Mouse (Mus musculus) kidney, embryonic 14.5 days (tissue): ENCODE measurements at regions not wholly inside any gene's neighbourhood (a gene's known extent, or its start where the extent isn't known, plus 50 kb on each side); places are given as distances from the start of the nearest gene placed in this dataset.

Experiments
- ATAC-seq: fragments of 200-750 bp; cut with Nextera tagmentation; 2 replicates; pipeline ENCODE4 v1.8.0; 2017; ENCODE audit warnings: moderate number of reproducible peaks, mild to moderate bottlenecking, moderate TSS enrichment, moderate library complexity; ENCODE audit not compliant: low FRiP score, low TSS enrichment
- H3K27ac ChIP-seq: fragments of 300-500 bp; sonication (generic); 2 replicates; pipeline ENCODE4 v1.5.1; 2014; ENCODE audit warnings: low read depth, mild to moderate bottlenecking, low read length, moderate library complexity, mixed read lengths
- H3K27me3 ChIP-seq: fragments of 300-500 bp; sonication (generic); 2 replicates; pipeline ENCODE4 v1.6.1; 2014; ENCODE audit warnings: mild to moderate bottlenecking, low read length; ENCODE audit not compliant: control insufficient read depth, insufficient read depth
- H3K36me3 ChIP-seq: fragments of 300-500 bp; sonication (generic); 2 replicates; pipeline ENCODE4 v1.6.1; 2014; ENCODE audit warnings: low read length, mixed read lengths; ENCODE audit not compliant: control insufficient read depth, insufficient read depth
- H3K4me1 ChIP-seq: fragments of 300-500 bp; sonication (generic); 2 replicates; pipeline ENCODE4 v1.6.1; 2014; ENCODE audit warnings: low read length, mixed read lengths; ENCODE audit not compliant: control insufficient read depth, insufficient read depth
- H3K4me2 ChIP-seq: fragments of 300-500 bp; sonication (generic); replicated peaks from 2 replicates; pipeline ENCODE4 v1.6.1; 2014; ENCODE audit warnings: low read depth, mild to moderate bottlenecking, low read length
- H3K4me3 ChIP-seq: fragments of 300-500 bp; sonication (generic); 2 replicates; pipeline ENCODE4 v1.5.1; 2014; ENCODE audit warnings: mild to moderate bottlenecking, low read length
- H3K9ac ChIP-seq: fragments of 300-500 bp; sonication (generic); 2 replicates; pipeline ENCODE4 v1.6.1; 2014; ENCODE audit warnings: low read depth, mild to moderate bottlenecking, low read length, moderate library complexity
- H3K9me3 ChIP-seq: fragments of 300-500 bp; sonication (generic); 2 replicates; pipeline ENCODE4 v1.6.1; 2016; ENCODE audit warnings: low read length; ENCODE audit not compliant: control insufficient read depth
- WGBS: fragments of 180-500 bp; shearing (Covaris S2); extraction: QIAGEN DNeasy Blood & Tissue Kit; methylation state at CpG from one replicate; pipeline ENCODE4 v1.1.7; 2014; 5-methylcytosine and 5-hydroxymethylcytosine counted together

DNA sequence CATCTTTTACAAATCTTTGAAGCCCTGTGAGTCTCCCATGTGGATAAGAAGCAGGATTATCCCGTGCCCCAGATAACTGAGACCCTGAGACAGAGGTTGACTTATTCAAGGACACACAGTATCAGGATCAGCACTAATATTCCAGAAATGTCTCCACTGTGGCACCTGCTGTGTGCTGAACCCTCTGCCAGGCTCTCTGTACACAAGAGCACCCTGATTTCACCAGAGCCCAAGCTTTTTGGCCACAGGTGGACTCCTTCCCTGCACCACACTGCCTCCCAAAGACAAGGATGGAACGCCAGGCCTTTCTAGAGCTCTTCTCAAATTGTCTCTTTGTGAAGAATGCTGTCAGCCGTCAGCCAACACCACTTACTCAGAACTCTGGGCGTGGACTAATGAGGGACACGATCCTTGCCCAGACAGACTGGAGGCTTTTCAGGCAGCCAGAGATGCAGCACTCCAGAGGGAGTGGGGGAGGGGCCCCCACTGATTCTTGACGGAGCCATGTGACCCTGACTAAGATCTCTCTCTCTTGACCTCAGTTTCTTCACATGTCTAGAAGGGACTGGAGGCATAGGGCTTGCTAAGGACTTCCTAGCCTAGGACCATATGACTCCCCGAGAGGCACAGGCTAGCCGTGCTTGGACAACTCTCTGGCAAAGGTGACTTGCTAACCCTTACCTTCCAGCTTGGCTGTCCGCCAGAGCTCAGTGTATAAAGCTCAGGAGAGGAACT, 90.3 kb downstream of the Ephb3 start:
- no peak overlapping the region for H3K9ac ChIP-seq
- no peaks in the 10 kb centered on the region for H3K36me3 ChIP-seq
- peak; percentile 30; the same call in 1 of the 2 replicates for ATAC-seq
- no peak overlapping the region for H3K27ac ChIP-seq
- 36% methylated on average over 9 of the region's 9 CpGs for WGBS
- H3K9me3 ChIP-seq: no peaks in the 10 kb centered on the region
- peaks cover 30% of the 10 kb centered on the region for H3K4me1 ChIP-seq
- no peak overlapping the region for H3K4me3 ChIP-seq
- no peak overlapping the region for H3K4me2 ChIP-seq
- H3K27me3 ChIP-seq: peaks cover 2% of the 10 kb centered on the region; the same call in 1 of the 2 replicates

DNA sequence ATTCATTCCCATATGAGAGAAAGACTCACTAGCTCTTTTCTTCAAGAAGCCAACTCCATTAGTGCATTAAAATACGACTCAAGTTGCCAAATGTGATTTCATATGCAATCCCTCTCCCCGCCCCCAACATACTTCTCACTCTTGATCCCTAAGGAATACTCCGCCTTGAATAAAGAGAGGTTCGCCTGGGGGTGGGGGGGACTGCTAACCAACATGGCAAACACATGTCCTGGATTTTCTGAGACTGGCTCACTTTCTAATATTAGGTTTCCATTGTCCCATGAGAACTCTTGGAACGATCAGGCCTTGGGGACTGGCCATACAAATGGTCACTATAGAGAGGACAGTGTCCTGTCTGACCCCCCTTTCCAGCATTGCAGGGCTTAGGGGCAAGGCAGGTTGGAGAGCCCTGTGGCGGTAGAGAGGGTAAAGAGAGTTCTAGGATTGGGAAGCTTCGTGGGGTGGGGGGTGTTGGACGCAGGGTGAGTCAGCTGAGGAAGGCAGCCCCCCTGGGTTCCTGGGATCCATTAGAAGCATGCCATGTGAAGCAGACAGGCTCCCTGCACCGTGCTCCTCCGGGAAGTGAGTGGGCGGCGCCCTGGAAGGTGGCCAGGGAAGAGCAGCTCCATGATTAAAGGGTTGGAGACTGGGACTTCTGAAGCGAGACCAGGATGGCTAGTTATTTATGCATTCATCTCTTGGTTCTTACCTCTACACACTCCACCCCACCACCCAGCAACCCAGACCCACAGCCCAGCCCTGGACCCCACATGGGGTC, 91.6 kb downstream of the Ephb3 start:
- H3K4me1 ChIP-seq: peaks cover 30% of the 10 kb centered on the region
- H3K9me3 ChIP-seq: no peaks in the 10 kb centered on the region
- H3K4me3 ChIP-seq: no peak overlapping the region
- no peak for ATAC-seq
- peaks cover 2% of the 10 kb centered on the region; the same call in 1 of the 2 replicates for H3K27me3 ChIP-seq
- H3K4me2 ChIP-seq: no peak overlapping the region
- no peak overlapping the region for H3K9ac ChIP-seq
- H3K27ac ChIP-seq: no peak overlapping the region
- no peaks in the 10 kb centered on the region for H3K36me3 ChIP-seq
- WGBS: 61% methylated on average over 13 of the region's 13 CpGs

DNA sequence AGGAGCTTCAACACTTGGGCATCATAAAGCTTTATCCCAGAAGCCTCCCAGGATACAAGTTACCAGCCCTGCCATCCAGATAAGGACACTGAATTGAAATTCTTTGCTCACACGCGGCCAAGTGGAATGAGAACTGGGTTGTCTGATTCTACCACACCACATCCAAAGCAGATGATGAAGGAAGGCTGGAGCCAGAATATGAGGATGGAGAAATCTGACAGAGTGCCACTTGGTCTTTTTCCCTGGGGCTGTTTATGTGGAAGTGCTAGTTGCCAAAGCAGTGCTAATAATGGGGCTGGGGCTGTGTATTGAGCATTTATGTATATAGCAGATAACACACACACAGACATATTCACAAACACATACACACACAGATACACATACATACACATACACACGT, 92.2 kb downstream of the Ephb3 start:
- whole genome bisulfite sequencing: 84% methylated on average over 3 of the region's 3 CpGs

DNA sequence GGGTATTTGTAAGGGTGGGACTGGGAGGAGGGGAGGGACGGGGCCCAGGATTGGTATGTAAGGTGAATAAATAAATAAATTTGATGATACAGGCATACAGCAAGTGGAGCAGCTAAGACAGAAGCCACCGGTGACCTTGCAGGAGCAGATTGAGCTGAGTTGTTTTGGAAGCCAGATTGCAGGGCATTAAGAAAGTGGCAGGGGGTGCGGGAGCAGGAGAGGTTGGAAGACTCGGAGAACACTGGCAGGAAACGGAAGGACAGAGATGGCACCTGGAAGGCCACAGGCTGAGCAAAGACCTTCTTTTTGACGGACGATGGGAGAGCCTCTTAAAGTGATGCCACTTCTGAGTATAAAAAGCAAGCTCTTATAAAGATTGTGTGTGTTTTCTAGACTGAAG, 94.3 kb downstream of the Ephb3 start:
- Histone ChIP-seq H3K4me3 (no peak overlapping the region), H3K27ac (no peak overlapping the region), H3K9ac (no peak overlapping the region), H3K27me3 (peaks cover 2% of the 10 kb centered on the region; the same call in 1 of the 2 replicates), H3K4me1 (peaks cover 25% of the 10 kb centered on the region), H3K9me3 (no peaks in the 10 kb centered on the region), H3K36me3 (no peaks in the 10 kb centered on the region), H3K4me2 (no peak overlapping the region)
- ATAC-seq: no peak
- WGBS: 67% methylated on average over 7 of the region's 7 CpGs

More for the DNA sequence above, 92.2 kb downstream of the Ephb3 start:
- no peak overlapping the region for H3K4me3 ChIP-seq
- H3K4me2 ChIP-seq: no peak overlapping the region
- no peak overlapping the region for H3K9ac ChIP-seq
- H3K4me1 ChIP-seq: peaks cover 30% of the 10 kb centered on the region
- no peak overlapping the region for H3K27ac ChIP-seq
- no peak for ATAC-seq
- no peaks in the 10 kb centered on the region for H3K9me3 ChIP-seq
- no peaks in the 10 kb centered on the region for H3K36me3 ChIP-seq
- H3K27me3 ChIP-seq: peaks cover 2% of the 10 kb centered on the region; the same call in 1 of the 2 replicates

DNA sequence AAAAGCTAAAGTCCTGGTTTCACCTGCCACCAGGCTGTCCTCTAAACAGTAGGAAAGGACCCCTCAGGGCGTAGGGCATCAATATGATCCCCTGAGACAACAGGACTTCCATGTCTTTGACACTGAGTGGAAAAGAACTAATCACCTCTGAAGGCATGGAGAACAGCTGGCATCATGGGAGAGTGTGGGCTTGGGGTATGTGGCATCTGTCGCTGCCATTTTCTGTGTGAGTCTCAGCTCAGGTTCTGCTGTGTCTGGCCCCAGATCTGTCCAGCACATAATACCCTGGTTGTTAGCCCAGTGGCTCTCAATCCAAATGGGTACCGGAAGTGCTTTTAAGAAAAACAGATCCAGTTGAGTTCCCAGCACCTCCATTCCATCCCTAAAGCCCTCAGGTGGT, 101.3 kb downstream of the Ephb3 start:
- 80% methylated on average over 3 of the region's 3 CpGs for WGBS
- ATAC-seq: no peak
- Histone ChIP-seq H3K27me3 (no peaks in the 10 kb centered on the region), H3K27ac (no peak overlapping the region), H3K9me3 (0 out of 2 replicates have a peak, but pooled peaks cover 3% of the 10 kb centered on the region), H3K4me1 (peaks cover 16% of the 10 kb centered on the region), H3K4me3 (no peak overlapping the region), H3K4me2 (no peak overlapping the region), H3K36me3 (no peaks in the 10 kb centered on the region), H3K9ac (no peak overlapping the region)

DNA sequence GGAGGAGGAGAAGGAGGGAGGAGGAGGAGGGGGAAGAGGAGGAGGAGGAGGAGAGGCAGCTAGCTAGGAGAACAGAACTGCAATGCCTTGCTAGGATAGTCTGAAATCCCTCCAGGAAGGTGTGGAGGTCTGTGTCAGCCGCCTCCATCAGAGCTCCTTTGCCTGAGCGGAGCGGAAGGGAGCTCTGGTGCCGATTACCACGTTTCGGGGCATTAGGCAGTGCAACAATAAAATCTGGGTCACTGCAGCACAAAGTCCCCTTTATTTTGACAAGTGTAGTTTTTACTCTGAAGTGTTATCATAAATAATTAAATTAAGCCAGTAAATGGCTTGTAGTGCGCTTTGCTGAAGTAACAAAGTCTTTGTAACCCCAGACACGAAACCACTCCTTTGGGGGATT, 104.0 kb downstream of the Ephb3 start:
- H3K9ac ChIP-seq: no peak overlapping the region
- 0 out of 2 replicates have a peak, but pooled peaks cover 3% of the 10 kb centered on the region for H3K9me3 ChIP-seq
- H3K36me3 ChIP-seq: no peaks in the 10 kb centered on the region
- no peaks in the 10 kb centered on the region for H3K27me3 ChIP-seq
- 23% methylated on average over 8 of the region's 8 CpGs for WGBS
- no peak overlapping the region for H3K27ac ChIP-seq
- no peak for ATAC-seq
- no peak overlapping the region for H3K4me2 ChIP-seq
- peaks cover 30% of the 10 kb centered on the region for H3K4me1 ChIP-seq
- H3K4me3 ChIP-seq: no peak overlapping the region

DNA sequence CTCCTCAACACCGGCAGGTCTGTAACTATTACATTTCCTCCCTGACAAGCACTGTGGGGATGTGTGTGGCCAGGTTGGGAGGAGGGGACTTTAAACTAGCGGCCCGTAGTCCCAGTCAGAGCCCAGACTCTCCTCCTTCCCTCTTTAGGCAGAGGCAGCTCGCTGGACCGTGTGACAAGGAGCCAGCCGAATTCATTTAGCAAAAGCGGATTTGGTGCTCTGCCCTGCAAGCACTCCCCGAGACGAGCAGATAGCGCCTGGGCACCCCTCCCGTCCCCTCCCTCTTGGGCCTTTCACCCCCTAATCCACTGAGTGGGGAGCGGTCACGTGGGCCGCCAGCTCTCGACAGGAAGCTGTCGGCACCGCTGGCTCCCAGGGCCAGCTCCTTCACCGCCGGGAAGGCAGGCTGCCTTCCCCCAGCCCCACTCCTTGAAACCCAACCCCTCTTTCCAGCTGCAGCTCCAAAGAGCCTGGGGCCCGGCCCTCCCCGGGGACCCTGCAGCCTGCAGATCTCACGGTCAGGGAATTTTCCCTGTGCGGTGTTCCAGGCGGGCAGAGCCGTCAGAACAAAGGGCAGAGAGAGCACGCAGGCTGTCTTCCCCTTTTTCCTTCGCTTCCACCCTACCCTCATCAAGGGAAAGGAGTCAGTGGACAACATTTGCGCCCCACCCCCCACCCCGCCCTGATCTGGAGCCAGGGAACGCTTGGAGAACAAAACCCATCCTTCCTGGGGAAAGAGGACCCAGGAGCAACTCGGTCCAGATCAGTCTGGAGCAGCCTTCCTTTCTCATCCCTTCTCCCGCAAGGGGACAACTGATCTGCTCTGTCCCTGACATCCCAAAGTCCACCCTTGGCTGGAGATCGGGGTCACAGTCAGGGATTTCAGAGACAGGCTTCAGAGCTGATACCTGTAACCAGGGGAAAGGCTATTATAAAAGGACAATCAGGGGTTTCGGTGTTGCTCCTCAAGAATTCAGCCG, 106.4 kb downstream of the Ephb3 start:
- Histone ChIP-seq H3K9ac (peak overlapping the region; percentile 60), H3K27ac (peak overlapping the region; percentile 90), H3K4me1 (peaks cover 30% of the 10 kb centered on the region), H3K27me3 (no peaks in the 10 kb centered on the region), H3K9me3 (no peaks in the 10 kb centered on the region), H3K4me3 (peak overlapping the region; percentile 27), H3K4me2 (peak overlapping the region; percentile 67), H3K36me3 (no peaks in the 10 kb centered on the region)
- WGBS: 3% methylated on average over 35 of the region's 35 CpGs
- ATAC-seq: peak; percentile 89

DNA sequence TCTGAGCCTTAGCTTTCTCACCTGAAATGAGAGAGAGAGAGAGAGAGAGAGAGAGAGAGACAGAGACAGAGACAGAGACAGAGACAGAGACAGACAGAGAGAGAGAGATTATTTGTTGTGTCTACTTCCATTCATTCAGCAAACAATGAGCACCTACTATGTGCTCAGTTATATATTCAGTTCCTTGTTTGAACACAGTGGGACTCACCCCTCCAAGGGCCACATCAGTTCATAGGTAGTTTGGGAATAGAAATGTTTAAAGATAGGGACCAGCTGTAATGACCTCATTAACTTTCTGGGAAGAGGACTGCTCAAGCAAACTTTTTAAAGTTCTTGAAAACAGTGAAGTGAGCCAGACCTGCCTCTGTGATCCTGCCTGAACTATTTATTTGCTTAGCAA, 107.2 kb downstream of the Ephb3 start:
- no peaks in the 10 kb centered on the region for H3K9me3 ChIP-seq
- no peak overlapping the region for H3K27ac ChIP-seq
- H3K4me3 ChIP-seq: no peak overlapping the region
- H3K27me3 ChIP-seq: no peaks in the 10 kb centered on the region
- H3K4me1 ChIP-seq: peaks cover 30% of the 10 kb centered on the region
- no peak overlapping the region for H3K9ac ChIP-seq
- H3K4me2 ChIP-seq: no peak overlapping the region
- H3K36me3 ChIP-seq: no peaks in the 10 kb centered on the region
- no peak for ATAC-seq
